Mouse (Mus musculus) hindbrain, embryonic 14.5 days (tissue): ENCODE measurements around the gene Plbd2. TPM values are rescaled to one million over a fixed set of nuclear protein-coding genes. Genes with fewer than 3 reads are reported as not detected.
A peak's percentile ranks its signal among the peaks of the same experiment; 100 is the strongest.

Experiments
- ATAC-seq: fragments of 200-750 bp; cut with Nextera tagmentation; 2 replicates; pipeline ENCODE4 v1.8.0; 2017; ENCODE audit warnings: moderate number of reproducible peaks, mild to moderate bottlenecking, moderate TSS enrichment, moderate library complexity; ENCODE audit not compliant: low FRiP score
- DNase-seq: peaks from one replicate; pipeline ENCODE4 v3.0.0-alpha.2; 2015; ENCODE audit warnings: low spot score
- H3K27ac ChIP-seq: fragments of 300-500 bp; sonication (generic); 2 replicates; pipeline ENCODE4 v1.5.1; 2014; ENCODE audit warnings: mild to moderate bottlenecking, moderate library complexity
- H3K27me3 ChIP-seq: fragments of 300-500 bp; sonication (generic); 2 replicates; pipeline ENCODE4 v1.6.1; 2014; ENCODE audit warnings: mild to moderate bottlenecking, low read length, mixed read lengths; ENCODE audit not compliant: control insufficient read depth, insufficient read depth
- H3K36me3 ChIP-seq: fragments of 300-500 bp; sonication (generic); replicated peaks from 2 replicates; pipeline ENCODE4 v1.6.1; 2014; ENCODE audit not compliant: control insufficient read depth, insufficient read depth
- H3K4me1 ChIP-seq: fragments of 300-500 bp; sonication (generic); replicated peaks from 2 replicates; pipeline ENCODE4 v1.6.1; 2014; ENCODE audit warnings: antibody characterized with exemption, low read length, mixed read lengths; ENCODE audit not compliant: control insufficient read depth, insufficient read depth
- H3K4me2 ChIP-seq: fragments of 300-500 bp; sonication (generic); replicated peaks from 2 replicates; pipeline ENCODE4 v1.6.1; 2014; ENCODE audit warnings: mild to moderate bottlenecking, moderate library complexity
- H3K4me3 ChIP-seq: fragments of 300-500 bp; sonication (generic); replicated peaks from 2 replicates; pipeline ENCODE4 v1.5.1; 2014; ENCODE audit warnings: mild to moderate bottlenecking, low read length
- H3K9ac ChIP-seq: fragments of 300-500 bp; sonication (generic); 2 replicates; pipeline ENCODE4 v1.6.1; 2014
- H3K9me3 ChIP-seq: fragments of 300-500 bp; sonication (generic); 2 replicates; pipeline ENCODE4 v1.6.1; 2016; ENCODE audit warnings: low read length; ENCODE audit not compliant: control insufficient read depth
- WGBS: fragments of 180-500 bp; shearing (Covaris S2); extraction: QIAGEN DNeasy Blood & Tissue Kit; methylation state at CpG from one replicate; pipeline ENCODE4 v1.1.7; 2014; 5-methylcytosine and 5-hydroxymethylcytosine counted together
- polyA plus RNA-seq: library from polyadenylated mRNA; unstranded; fragments of >200 nt; fragmentation: Nextera tagmentation; extraction: Ambion mirVana; gene quantifications from 2 replicates; pipeline ENCODE4 v1.2.1, GENCODE M21; 2014

Plbd2 gene
- polyA plus RNA-seq, 1 experiment from 2014 or later, result 28.8 TPM

DNA sequence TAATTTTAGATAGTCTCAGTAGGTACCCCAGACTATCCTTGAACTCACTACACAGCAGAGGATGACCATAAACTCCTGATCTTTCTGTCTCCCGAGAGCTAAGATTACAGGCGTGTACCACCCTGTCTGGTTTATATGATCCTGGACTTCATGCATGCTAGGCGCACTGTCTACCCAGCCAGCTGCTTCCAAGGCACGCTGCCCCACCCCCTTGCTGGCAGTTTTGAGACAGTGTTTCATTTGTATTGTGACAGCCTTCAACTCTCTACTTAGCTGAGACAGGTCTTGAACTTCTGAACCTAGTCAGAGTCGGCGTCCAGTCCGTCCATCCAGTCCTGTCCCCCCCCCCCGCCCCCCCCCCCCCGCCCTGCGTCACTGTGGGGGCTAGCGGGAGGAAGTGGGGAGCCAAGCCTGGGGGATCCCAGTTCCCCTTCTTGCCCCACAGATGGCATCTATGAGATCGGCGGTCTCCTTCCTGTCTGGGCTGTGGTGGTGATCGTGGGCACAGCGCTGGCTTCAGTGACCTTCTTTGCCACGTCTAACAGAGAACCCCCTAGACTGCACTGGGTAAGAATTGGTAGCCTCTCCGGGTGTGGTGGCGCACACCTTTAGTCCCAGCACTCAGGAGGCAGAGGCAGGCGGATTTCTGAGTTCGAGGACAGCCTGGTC is 24.0 kb upstream of the Plbd2 start:
- H3K27me3 ChIP-seq, result no peaks in the 10 kb centered on the region
- no peak overlapping the region for H3K27ac ChIP-seq
- WGBS, result 91% methylated on average over 16 of the region's 20 CpGs
- no peaks in the 10 kb centered on the region for H3K36me3 ChIP-seq
- H3K9ac ChIP-seq, result no peak overlapping the region
- DNase-seq (no peak), ATAC-seq (no peak)
- H3K4me2 ChIP-seq, result no peak overlapping the region
- H3K9me3 ChIP-seq, result no peaks in the 10 kb centered on the region
- no peak overlapping the region for H3K4me3 ChIP-seq
- H3K4me1 ChIP-seq, result no peaks in the 10 kb centered on the region

DNA sequence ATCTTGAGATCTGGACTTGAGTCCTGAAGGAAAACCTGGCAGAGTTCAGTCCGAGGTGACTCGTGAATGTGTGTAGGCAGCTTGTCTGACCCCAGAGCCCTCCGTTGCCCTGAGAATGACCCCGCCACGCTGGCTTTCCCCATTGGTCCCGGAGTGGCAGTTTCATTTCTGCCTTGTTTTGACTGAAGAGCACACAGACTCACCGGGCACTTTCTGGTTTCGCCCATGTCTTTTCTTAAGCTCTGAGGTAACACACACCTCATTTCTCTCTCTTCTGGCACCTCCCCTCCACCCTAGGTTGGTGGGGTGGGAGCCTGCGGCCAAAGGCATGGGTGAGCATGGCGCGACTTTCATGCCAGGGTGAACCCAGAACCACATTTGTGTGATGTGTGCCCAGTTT is 22.9 kb upstream of the Plbd2 start:
- H3K4me2 ChIP-seq, result no peak overlapping the region
- ATAC-seq, result no peak

GRCm38 (mm10) chr5:120525737-120526136 is 22.3 kb upstream of the Plbd2 start:
- Histone ChIP-seq H3K9me3 (no peaks in the 10 kb centered on the region), H3K4me3 (no peak overlapping the region), H3K4me2 (no peak overlapping the region), H3K27ac (no peak overlapping the region), H3K27me3 (no peaks in the 10 kb centered on the region), H3K4me1 (no peaks in the 10 kb centered on the region), H3K9ac (no peak overlapping the region), H3K36me3 (no peaks in the 10 kb centered on the region)
- 38% methylated on average over 5 of the region's 5 CpGs for WGBS
- ATAC-seq (no peak), DNase-seq (no peak)

More for the DNA sequence above, 22.9 kb upstream of the Plbd2 start:
- H3K27ac ChIP-seq, result no peak overlapping the region
- H3K9ac ChIP-seq, result no peak overlapping the region
- no peaks in the 10 kb centered on the region for H3K27me3 ChIP-seq
- no peak for DNase-seq
- H3K9me3 ChIP-seq, result no peaks in the 10 kb centered on the region
- 77% methylated on average over 11 of the region's 11 CpGs for WGBS
- H3K4me3 ChIP-seq, result no peak overlapping the region
- no peaks in the 10 kb centered on the region for H3K36me3 ChIP-seq
- no peaks in the 10 kb centered on the region for H3K4me1 ChIP-seq

- H3K4me1 ChIP-seq, result no peaks in the 10 kb centered on the region
- H3K4me2 ChIP-seq, result no peak overlapping the region
- no peak overlapping the region for H3K9ac ChIP-seq
- 97% methylated on average over 2 of the region's 2 CpGs for WGBS
- H3K27me3 ChIP-seq, result no peaks in the 10 kb centered on the region
- no peaks in the 10 kb centered on the region for H3K9me3 ChIP-seq
- no peak overlapping the region for H3K4me3 ChIP-seq
- DNase-seq (no peak), ATAC-seq (no peak)
- no peaks in the 10 kb centered on the region for H3K36me3 ChIP-seq
- H3K27ac ChIP-seq, result no peak overlapping the region
Observed at GRCm38 (mm10) chr5:120524736-120525135, 21.3 kb upstream of the Plbd2 start.

- ATAC-seq (no peak), DNase-seq (no peak)
- Histone ChIP-seq H3K27ac (no peak overlapping the region), H3K9me3 (no peaks in the 10 kb centered on the region), H3K4me3 (no peak overlapping the region), H3K4me2 (no peak overlapping the region), H3K36me3 (no peaks in the 10 kb centered on the region), H3K9ac (no peak overlapping the region), H3K4me1 (no peaks in the 10 kb centered on the region), H3K27me3 (no peaks in the 10 kb centered on the region)
- 82% methylated on average over 3 of the region's 3 CpGs for WGBS
Observed at GRCm38 (mm10) chr5:120522649-120523048, 19.2 kb upstream of the Plbd2 start.

DNA sequence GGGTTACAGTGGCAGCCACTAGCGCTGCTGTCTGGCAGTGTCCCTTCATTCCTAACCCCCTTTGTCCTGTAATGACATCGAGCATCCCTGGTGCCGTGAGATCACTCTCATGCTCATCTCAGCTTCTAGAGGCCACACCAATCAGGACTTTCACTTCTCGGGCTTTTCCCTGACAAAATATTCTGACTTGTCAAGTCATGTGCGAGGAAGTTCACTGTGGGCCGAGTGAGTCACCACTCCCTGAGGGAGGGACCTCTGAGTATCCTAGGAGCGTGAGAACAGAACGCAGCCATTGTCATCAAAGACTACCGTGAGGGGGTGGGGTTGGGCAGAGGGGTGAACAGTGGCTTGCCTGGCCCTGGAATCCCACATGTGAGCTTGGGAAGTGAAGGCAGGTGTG is 14.1 kb upstream of the Plbd2 start:
- H3K36me3 ChIP-seq, result no peaks in the 10 kb centered on the region
- no peaks in the 10 kb centered on the region for H3K27me3 ChIP-seq
- no peak overlapping the region for H3K4me3 ChIP-seq
- H3K9me3 ChIP-seq, result no peaks in the 10 kb centered on the region
- H3K9ac ChIP-seq, result no peak overlapping the region
- ATAC-seq (no peak), DNase-seq (no peak)
- H3K4me1 ChIP-seq, result peaks cover 7% of the 10 kb centered on the region
- no peak overlapping the region for H3K4me2 ChIP-seq
- no peak overlapping the region for H3K27ac ChIP-seq
- 39% methylated on average over 9 of the region's 9 CpGs for WGBS

DNA sequence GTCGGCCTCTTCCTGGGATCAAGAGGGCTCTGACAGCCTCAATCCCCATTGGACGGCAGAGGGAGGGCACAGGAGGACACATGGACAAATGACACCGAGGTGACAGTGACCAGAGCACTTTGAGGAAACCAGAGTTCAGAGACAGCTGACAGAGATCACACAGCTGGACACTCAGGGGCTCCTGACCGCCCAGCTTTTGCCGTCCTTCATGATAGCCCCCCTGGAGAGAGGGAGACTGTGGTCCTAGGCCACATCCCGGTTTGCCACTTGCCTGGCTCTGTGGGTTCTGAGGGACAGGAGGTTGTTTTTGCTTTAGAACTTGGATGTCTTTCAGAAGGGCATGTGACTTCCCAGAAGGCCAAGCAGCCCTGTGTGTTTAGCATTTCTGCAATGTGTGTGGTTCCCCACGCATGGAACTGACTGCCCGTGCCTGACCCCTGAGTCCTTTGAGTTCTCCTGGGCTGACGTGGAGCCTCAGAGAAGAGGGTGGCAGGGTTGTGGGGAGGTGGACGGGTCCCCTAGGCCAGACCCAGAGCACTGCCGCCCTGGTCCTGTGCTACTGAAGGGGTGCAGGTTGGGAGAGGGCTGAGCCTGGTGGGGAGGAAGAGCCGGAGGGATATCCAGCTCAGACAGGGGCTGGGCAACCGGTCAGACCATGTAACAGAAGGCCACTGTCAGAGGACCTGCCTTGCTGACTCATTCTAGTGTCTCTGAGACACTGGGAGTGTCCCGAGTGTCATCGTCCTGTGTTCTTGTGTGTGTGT is 13.0 kb upstream of the Plbd2 start:
- Histone ChIP-seq H3K9ac (no peak overlapping the region), H3K4me3 (no peak overlapping the region), H3K9me3 (no peaks in the 10 kb centered on the region), H3K4me1 (peaks cover 7% of the 10 kb centered on the region), H3K4me2 (no peak overlapping the region), H3K27me3 (no peaks in the 10 kb centered on the region), H3K36me3 (no peaks in the 10 kb centered on the region), H3K27ac (no peak overlapping the region)
- DNase-seq (no peak), ATAC-seq (no peak)
- 65% methylated on average over 15 of the region's 15 CpGs for WGBS

GRCm38 (mm10) chr5:120515451-120515850 is 12.0 kb upstream of the Plbd2 start:
- WGBS, result 80% methylated on average over 7 of the region's 7 CpGs
- H3K9ac ChIP-seq, result no peak overlapping the region
- H3K4me3 ChIP-seq, result no peak overlapping the region
- H3K4me2 ChIP-seq, result no peak overlapping the region
- no peaks in the 10 kb centered on the region for H3K36me3 ChIP-seq
- H3K27me3 ChIP-seq, result no peaks in the 10 kb centered on the region
- no peak overlapping the region for H3K27ac ChIP-seq
- H3K4me1 ChIP-seq, result peaks cover 14% of the 10 kb centered on the region
- DNase-seq (no peak), ATAC-seq (no peak)
- H3K9me3 ChIP-seq, result no peaks in the 10 kb centered on the region

- Histone ChIP-seq H3K9ac (no peak overlapping the region), H3K9me3 (no peaks in the 10 kb centered on the region), H3K4me3 (no peak overlapping the region), H3K27ac (no peak overlapping the region), H3K27me3 (no peaks in the 10 kb centered on the region), H3K4me2 (no peak overlapping the region), H3K4me1 (peaks cover 14% of the 10 kb centered on the region), H3K36me3 (no peaks in the 10 kb centered on the region)
- ATAC-seq (no peak), DNase-seq (peak; percentile 54)
- 9% methylated on average over 4 of the region's 4 CpGs for WGBS
Observed at GRCm38 (mm10) chr5:120514754-120515153, 11.3 kb upstream of the Plbd2 start.
